Mouse (Mus musculus) ES-Bruce4 (cell line): ENCODE data around the gene Grap.

ENCODE experiments used
- CTCF ChIP-seq: IDR thresholded peaks from one replicate; pipeline ENCODE4 v1.8.1; 2011; ENCODE audit warnings: low read depth, low read length
- EP300 ChIP-seq: IDR thresholded peaks from 2 replicates; pipeline ENCODE4 v1.6.1; 2011; ENCODE audit warnings: low read depth, low read length; ENCODE audit not compliant: insufficient read depth
- POLR2A ChIP-seq: IDR thresholded peaks from one replicate; pipeline ENCODE4 v1.8.1; 2011; ENCODE audit warnings: low read length; ENCODE audit not compliant: insufficient read depth

DNA sequence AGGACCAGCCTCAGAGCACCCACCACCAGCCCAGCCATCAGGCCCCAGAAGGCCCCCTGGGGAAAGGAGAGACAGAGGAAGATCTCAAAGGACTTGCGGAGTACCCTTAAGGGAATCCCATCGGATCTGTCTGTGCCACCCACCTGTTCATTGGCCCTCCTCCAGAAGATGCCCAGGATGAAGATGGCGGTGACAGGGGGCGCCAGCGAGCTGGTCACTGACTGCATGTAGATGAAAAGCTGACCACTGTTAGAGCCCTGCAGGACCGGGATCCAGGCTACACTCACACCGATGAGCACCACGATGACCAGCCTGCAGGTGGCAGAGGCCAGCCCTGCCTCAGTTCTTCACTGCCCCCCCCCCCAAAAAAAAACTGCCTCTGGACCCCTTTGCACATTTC, 20.6 kb downstream of the Grap start:
- peak; percentile 68 for TF ChIP-seq CTCF
- no peak for TF ChIP-seq POLR2A
- TF ChIP-seq EP300: no peak
